Mouse (Mus musculus) G1E (cell line): ENCODE results near the gene Tet3.

Experiments used
- CTCF ChIP-seq: IDR thresholded peaks from 2 replicates; pipeline ENCODE4 v1.5.1; 2012; ENCODE audit warnings: low read depth, low read length, inconsistent platforms, mixed read lengths
- GATA1 ChIP-seq: IDR thresholded peaks from 2 replicates; pipeline ENCODE4 v1.6.1; 2012; ENCODE audit warnings: borderline replicate concordance, low read length, inconsistent platforms, mixed read lengths
- GATA2 ChIP-seq: IDR thresholded peaks from 2 replicates; pipeline ENCODE4 v1.6.1; 2012; ENCODE audit warnings: low read depth, low read length, inconsistent platforms, borderline replicate concordance
- POLR2AphosphoS5 ChIP-seq: IDR thresholded peaks from 2 replicates; pipeline ENCODE4 v1.6.1; 2012; ENCODE audit warnings: low read depth, low read length, inconsistent platforms; ENCODE audit not compliant: insufficient replicate concordance
- TAL1 ChIP-seq: conservative IDR thresholded peaks from 2 replicates; pipeline ENCODE4 v1.6.1; 2012; ENCODE audit warnings: low read depth, low read length, inconsistent platforms, mixed read lengths

DNA sequence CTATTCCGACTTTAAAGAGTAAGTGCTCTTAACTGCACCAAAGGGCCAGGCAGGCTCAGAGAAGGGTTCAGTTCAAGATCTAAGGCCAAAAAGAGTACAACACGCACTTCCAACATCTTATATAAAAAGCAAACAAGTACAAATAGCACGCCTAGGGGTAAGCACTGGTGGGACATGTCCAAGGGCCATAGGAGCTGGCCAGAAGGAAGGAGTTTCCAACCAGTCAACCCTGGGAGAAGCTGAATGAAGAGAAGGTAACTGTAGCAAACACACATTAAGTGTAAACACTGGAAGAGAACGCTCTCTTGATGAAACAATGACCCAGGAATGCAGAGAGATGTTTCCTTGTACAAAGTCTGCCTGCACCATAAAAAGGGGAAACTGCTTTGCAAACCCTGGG, 64.8 kb downstream of the Tet3 start:
- no peak for TF ChIP-seq CTCF
- no peak for TF ChIP-seq GATA2
- TF ChIP-seq POLR2AphosphoS5: no peak
- no peak for TF ChIP-seq TAL1
- TF ChIP-seq GATA1: no peak
